Mouse (Mus musculus) left cerebral cortex, postnatal 10 days (tissue): ENCODE data around the gene Mmd2. TPM values are rescaled to one million over a fixed set of nuclear protein-coding genes. Genes with fewer than 3 reads are reported as not detected.

Source experiments
- DNase-seq, 2 experiments: peaks; one replicate each; pipeline ENCODE4 v3.0.0; 2021 to 2022; ENCODE audit warnings: low spot score in 2 of 2, mixed read lengths in 1 of 2; ENCODE audit errors: extremely low spot score in 1 of 2
- intact Hi-C: fragments of 180-260 bp; cut with DNase I; formaldehyde crosslinking; loops from one replicate; pipeline ENCODE4 v1.15.1; 2025
- total RNA-seq, 2 experiments: library from RNA; stranded (reverse); gene quantifications; 2 replicates each; pipeline ENCODE4 v1.2.3; 2021

Mmd2 gene
- total RNA-seq, 2 experiments from 2014 or later = 119 to 123 TPM

- intact Hi-C loops = loop anchor here (2.0 to 5.0 kb wide), 2 partner anchors 64 to 161 kb away; no protein-coding TSS in a partner anchor
- DNase-seq = no peak
Observed at GRCm38 (mm10) chr5:142556721-142557120, 51.9 kb downstream of the Mmd2 start.

DNA sequence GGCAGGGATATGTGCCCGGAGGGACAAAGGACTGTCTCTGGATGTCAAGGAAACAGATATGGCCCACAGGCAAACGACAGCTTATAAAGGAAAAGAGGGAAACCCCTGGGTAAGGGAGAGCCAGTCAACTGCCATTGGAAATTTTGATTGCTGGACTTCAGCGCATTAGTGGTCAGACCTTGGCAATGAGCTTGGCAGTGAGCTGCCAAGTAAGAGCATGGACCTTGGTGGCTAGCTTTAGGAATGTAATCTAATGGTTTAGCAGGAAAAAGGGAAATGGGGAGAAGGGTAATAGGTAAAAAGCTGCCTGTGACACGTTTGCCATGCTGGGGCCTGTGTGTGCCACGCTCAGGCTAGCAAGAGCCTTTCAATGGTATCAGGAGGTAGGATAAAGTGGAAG lies 52.7 kb downstream of the Mmd2 start:
- intact Hi-C loops = loop anchor here (2.0 to 5.0 kb wide), 2 partner anchors 65 to 161 kb away; no protein-coding TSS in a partner anchor
- DNase-seq = no peak

- intact Hi-C loops = loop anchor here (5.0 kb wide), 1 partner anchor 74 kb away; no protein-coding TSS in a partner anchor
- DNase-seq = peak; percentile 97 to 99
Observed at GRCm38 (mm10) chr5:142550706-142551652, 57.6 kb downstream of the Mmd2 start, which contains the start of gene Radil. Gene Radil, minus strand, starts transcription at chr5:142551098.

- intact Hi-C loops = loop anchor here (2.0 to 5.0 kb wide), 2 partner anchors 47 to 73 kb away; no protein-coding TSS in a partner anchor
- peak; percentile 59 to 67 for DNase-seq
Observed at GRCm38 (mm10) chr5:142549961-142550705, 58.5 kb downstream of the Mmd2 start.

GRCm38 (mm10) chr5:142549441-142549840 lies 59.2 kb downstream of the Mmd2 start:
- intact Hi-C loops = loop anchor here (2.0 kb wide), 1 partner anchor 47 kb away; no protein-coding TSS in a partner anchor
- no peak for DNase-seq

DNA sequence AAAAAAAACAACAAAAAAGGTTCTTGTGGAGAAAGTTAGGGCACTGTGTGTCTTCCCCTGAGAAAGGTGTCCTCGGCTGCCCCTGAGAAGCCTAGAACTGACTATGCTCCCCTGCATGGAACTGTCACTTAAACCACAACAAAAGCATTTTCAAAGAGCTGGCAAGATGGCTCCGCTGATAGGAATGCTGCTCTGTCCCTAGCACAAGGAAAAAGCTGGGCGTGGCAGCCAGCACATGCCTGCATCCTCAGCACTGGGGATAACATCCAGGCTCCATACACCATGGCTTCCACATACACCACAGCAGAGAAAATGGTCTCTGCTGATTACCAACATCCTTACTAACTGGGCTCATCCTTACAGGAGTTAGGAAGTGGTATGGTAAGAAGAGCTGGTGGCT lies 61.5 kb downstream of the Mmd2 start:
- intact Hi-C loops = no loop called here
- DNase-seq = no peak

DNA sequence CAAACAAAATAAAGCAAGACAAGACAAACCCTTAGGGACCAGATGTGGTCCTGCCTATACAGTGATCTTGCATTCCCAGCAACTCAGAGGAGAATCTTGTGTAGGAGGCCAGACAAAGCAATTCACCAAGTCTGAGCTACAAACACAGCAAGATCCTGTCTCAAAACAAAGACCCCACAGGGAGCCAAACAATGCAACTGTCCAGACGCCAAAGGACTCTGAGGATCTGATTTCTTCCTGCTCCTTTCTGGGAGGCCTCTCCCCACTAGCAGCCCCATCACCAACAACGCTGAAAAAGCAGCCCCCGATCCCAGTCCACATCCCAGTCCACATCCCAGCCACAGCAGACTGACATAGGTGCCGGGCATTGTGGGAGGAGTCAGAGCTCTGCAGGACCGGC lies 62.3 kb downstream of the Mmd2 start:
- intact Hi-C loops = no loop called here
- DNase-seq = no peak

DNA sequence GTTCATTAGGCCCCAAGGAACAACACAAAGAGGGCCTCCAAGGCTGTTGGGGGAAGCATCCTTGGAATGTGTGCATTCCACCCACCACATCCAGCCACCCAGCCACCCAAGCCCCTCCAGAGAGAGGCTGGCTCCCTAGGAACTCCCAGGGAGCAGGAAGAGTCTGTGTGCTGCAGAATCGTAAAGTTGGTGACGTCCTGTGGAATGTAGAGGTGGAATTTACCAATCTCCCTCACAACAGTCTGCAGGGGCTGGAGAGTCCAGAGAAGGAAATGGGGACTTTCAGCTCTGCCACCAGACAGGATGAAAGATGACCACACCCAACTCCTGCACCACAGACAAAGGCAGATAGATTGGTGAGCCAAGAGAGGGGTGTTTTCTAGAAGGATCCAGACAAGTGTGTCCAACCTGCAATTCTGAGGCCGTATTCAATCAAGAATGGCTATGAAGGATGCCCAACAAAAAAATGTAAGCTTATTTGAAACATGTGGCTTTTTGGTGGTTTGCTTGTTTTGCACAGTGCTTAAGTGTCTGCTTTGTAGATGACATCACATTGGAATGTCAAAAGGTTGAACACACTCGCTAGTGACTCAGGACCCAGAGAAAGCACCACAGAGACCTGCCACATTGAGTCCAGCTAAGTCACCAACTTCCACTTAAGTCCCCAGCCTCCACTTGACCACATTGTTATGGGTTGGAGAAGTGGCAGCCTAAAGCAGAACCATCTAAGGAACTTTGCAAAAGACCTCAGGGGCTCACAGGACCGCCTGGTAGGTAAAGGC lies 63.4 kb downstream of the Mmd2 start:
- intact Hi-C loops = no loop called here
- DNase-seq = no peak

- intact Hi-C loops = no loop called here
- no peak for DNase-seq
Observed at GRCm38 (mm10) chr5:142537286-142537685, 71.3 kb downstream of the Mmd2 start.

DNA sequence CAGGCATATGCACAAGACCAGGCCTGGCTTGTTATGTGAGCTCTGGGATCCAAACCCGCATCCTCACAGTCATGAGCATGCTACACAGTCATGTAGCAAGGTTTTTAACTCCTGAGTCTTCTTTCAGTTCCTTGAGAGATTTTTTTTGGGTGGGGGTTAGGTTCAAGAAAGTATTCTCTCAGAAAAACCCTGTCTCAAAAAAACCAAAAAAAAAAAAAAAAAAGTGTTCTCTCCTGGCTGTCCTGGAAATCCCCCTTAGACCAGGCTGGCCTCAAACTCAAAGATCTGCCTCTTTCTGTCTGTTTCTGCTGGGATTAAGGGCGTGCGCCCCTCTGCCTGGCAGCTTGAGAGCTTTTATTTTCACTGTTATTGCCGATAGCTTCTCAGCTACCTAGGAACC lies 73.2 kb downstream of the Mmd2 start:
- intact Hi-C loops = no loop called here

GRCm38 (mm10) chr5:142529915-142530314 lies 78.7 kb downstream of the Mmd2 start, which contains the start of gene Papolb:
Gene Papolb, minus strand, starts transcription at chr5:142530076.
- intact Hi-C loops = no loop called here
- no peak for DNase-seq

More for the DNA sequence above, 73.2 kb downstream of the Mmd2 start:
- no peak for DNase-seq

DNA sequence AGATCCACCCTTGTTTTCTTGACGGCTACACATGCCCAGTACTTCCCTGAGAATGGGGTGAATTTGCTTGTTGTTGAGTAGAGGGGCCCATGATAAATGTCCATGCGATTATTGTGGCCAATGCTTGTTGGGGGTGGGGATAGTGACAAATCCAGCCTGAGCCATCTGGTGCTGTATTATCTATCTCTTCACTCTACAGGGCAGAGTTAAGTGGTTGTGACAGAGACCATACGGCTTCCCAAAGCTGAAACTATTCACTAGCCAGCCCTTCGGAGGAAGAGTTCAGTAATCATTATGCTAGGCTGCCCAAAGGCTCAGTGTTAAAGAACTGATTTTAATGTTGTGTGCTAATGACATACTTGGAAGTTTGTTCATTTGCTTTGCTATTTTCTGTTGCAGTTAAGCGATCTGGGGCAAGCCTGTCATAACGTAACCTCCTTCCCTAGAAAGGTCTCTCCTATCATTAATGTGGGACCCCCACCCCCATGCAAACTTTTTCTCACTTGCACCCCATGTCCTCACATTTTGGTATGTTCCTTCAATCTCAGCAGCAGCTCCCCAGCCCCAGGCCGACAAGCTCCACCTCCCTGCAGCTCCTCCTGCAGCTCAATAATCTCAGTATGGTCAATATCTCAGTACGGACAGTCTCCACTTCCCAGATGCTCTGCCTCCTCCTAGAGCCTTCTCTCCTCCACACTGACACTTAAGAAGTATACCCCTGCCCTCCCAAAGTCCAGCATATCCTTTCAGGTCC lies 83.7 kb downstream of the Mmd2 start:
- no peak for DNase-seq
- intact Hi-C loops = no loop called here

DNA sequence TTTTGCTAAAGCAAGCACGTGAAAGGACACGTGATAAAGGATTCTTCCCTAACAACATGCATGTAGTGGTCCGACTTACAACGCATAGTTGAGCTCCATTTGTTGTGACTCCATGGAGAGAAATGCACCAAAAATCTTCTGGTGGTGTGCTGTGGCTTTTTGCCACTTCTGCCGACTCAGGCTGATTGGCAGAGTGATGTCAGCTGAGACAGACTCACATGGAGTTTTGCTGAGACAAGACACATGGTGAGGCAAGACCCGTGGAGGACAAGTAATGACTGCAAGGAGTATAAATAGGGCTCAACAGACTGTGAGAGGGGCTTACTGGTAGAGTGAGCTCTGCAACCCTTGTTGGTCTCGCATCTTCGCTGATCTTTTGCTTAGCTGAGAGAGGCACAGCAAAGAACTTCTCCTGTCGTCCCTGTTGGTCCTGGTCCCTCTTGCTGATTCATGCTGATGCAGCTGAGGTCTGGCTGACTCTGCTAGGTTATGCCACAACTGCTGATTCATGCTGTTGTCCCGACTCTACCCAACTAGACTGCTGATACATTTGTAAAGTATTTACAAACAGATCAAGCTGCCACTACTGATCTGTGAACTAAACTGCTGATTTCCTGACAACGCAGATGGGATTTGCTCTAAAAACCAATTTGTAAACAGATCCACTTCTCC lies 87.3 kb downstream of the Mmd2 start:
- DNase-seq = no peak
- intact Hi-C loops = no loop called here

GRCm38 (mm10) chr5:142520360-142520759 lies 88.2 kb downstream of the Mmd2 start:
- intact Hi-C loops = no loop called here

GRCm38 (mm10) chr5:142518973-142519372 lies 89.6 kb downstream of the Mmd2 start:
- intact Hi-C loops = no loop called here
- DNase-seq = peak in 1 of 2 experiments; percentile 62

More at GRCm38 (mm10) chr5:142520360-142520759, 88.2 kb downstream of the Mmd2 start:
- no peak for DNase-seq
